Mouse (Mus musculus) kidney, postnatal 0 days (tissue): ENCODE results near the gene Slc35a1. TPM values are rescaled to one million over a fixed set of nuclear protein-coding genes. Genes with fewer than 3 reads are reported as not detected.

Experiments
- ATAC-seq: fragments of 200-750 bp; cut with Nextera tagmentation; replicated peaks from 2 replicates; pipeline ENCODE4 v1.8.0; 2017; ENCODE audit warnings: low read depth, moderate number of reproducible peaks, moderate TSS enrichment, moderate library complexity; ENCODE audit not compliant: low FRiP score
- DNase-seq: peaks from one replicate; pipeline ENCODE4 v3.0.0-alpha.2; 2016; ENCODE audit warnings: low spot score
- H3K27ac ChIP-seq: fragments of 300-500 bp; sonication (generic); 2 replicates; pipeline ENCODE4 v1.5.1; 2014; ENCODE audit warnings: mild to moderate bottlenecking
- H3K27me3 ChIP-seq: fragments of 300-500 bp; sonication (generic); 2 replicates; pipeline ENCODE4 v1.6.1; 2014; ENCODE audit warnings: low read length, mixed read lengths; ENCODE audit not compliant: insufficient read depth
- H3K36me3 ChIP-seq: fragments of 300-500 bp; sonication (generic); 2 replicates; pipeline ENCODE4 v1.6.1; 2014; ENCODE audit warnings: low read length, mixed read lengths; ENCODE audit not compliant: insufficient read depth
- H3K4me1 ChIP-seq: fragments of 300-500 bp; sonication (generic); replicated peaks from 2 replicates; pipeline ENCODE4 v1.6.1; 2014; ENCODE audit warnings: antibody characterized with exemption, low read length, mixed read lengths; ENCODE audit not compliant: insufficient read depth
- H3K4me2 ChIP-seq: fragments of 300-500 bp; sonication (generic); 2 replicates; pipeline ENCODE4 v1.6.1; 2014; ENCODE audit warnings: mild to moderate bottlenecking, low read length, moderate library complexity, mixed read lengths
- H3K4me3 ChIP-seq: fragments of 300-500 bp; sonication (generic); replicated peaks from 2 replicates; pipeline ENCODE4 v1.5.1; 2014; ENCODE audit warnings: low read depth, low read length
- H3K9ac ChIP-seq: fragments of 300-500 bp; sonication (generic); 2 replicates; pipeline ENCODE4 v1.6.1; 2014; ENCODE audit warnings: low read depth, low read length
- H3K9me3 ChIP-seq: fragments of 300-500 bp; sonication (generic); replicated peaks from 2 replicates; pipeline ENCODE4 v1.6.1; 2016; ENCODE audit warnings: low read length, inconsistent platforms, mixed read lengths
- CTCF ChIP-seq: IDR thresholded peaks from 2 replicates; pipeline ENCODE4 v1.5.1; 2016; ENCODE audit warnings: antibody characterized with exemption, low read depth, mild to moderate bottlenecking, moderate library complexity
- WGBS: fragments of 180-500 bp; shearing (Covaris S2); extraction: QIAGEN DNeasy Blood & Tissue Kit; methylation state at CpG from one replicate; pipeline ENCODE4 v1.1.7; 2014; 5-methylcytosine and 5-hydroxymethylcytosine counted together
- polyA plus RNA-seq: library from polyadenylated mRNA; unstranded; fragments of >200 nt; fragmentation: Nextera tagmentation; extraction: Ambion mirVana; gene quantifications from 2 replicates; pipeline ENCODE4 v1.2.1, GENCODE M21; 2015

Gene Slc35a1
- polyA plus RNA-seq, 1 experiment from 2014 or later: 34.7 TPM

DNA sequence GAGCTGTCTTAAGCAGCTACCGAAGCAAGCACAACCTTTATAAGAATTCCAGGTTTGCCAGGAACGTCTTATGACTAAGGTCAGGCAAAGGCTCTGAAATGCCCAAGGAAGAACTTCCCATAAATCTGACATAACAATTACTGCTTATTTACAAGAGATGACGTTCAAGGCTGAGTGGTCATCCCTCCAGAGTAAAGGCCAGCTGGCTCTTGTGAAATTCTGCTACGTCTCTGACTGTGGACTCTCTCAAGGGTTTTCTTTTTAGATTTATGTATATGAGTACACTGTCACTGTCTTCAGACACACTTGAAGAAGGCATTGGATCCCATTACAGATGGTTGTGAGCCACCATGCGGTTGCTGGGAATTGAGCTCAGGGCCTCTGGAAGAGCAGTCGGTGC is 60.8 kb downstream of the Slc35a1 start:
- H3K27me3 ChIP-seq: no peaks in the 10 kb centered on the region
- ATAC-seq (no peak), DNase-seq (no peak)
- no peak for TF ChIP-seq CTCF
- no peak overlapping the region for H3K27ac ChIP-seq
- H3K4me1 ChIP-seq: no peaks in the 10 kb centered on the region
- no peak overlapping the region for H3K9ac ChIP-seq
- 78% methylated on average over 6 of the region's 6 CpGs for WGBS
- H3K4me3 ChIP-seq: no peak overlapping the region
- no peaks in the 10 kb centered on the region for H3K9me3 ChIP-seq
- H3K36me3 ChIP-seq: peaks cover 25% of the 10 kb centered on the region
- H3K4me2 ChIP-seq: no peak overlapping the region

DNA sequence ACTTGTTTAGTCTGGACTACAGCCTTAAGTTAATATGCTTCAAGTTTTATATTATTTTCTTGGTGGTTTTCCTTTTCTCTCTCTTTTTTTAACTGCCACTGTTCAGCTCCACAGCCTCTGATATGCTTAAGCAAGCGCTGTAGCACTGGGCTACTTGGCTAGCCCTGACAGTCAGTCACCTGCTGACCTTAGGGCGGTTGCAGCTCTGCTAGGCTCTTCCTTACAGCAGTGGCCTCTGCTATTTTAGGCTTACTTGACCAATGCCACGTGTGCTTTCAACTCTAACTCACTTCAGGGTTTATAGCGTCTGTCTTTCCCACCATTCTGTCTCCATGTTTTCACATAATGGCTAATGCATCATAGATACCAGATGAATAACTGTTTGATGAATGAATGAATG is 61.7 kb downstream of the Slc35a1 start:
- no peak for TF ChIP-seq CTCF
- ATAC-seq (no peak), DNase-seq (no peak)
- no peak overlapping the region for H3K27ac ChIP-seq
- no peak overlapping the region for H3K4me2 ChIP-seq
- H3K4me1 ChIP-seq: no peaks in the 10 kb centered on the region
- WGBS: 84% methylated on average over 4 of the region's 4 CpGs
- H3K36me3 ChIP-seq: peaks cover 25% of the 10 kb centered on the region
- H3K27me3 ChIP-seq: no peaks in the 10 kb centered on the region
- H3K4me3 ChIP-seq: no peak overlapping the region
- no peaks in the 10 kb centered on the region for H3K9me3 ChIP-seq
- H3K9ac ChIP-seq: no peak overlapping the region

- DNase-seq: peak; percentile 7
- H3K36me3 ChIP-seq: no peaks in the 10 kb centered on the region
- H3K9me3 ChIP-seq: no peaks in the 10 kb centered on the region
- peak overlapping the region; percentile 89; the same call in 1 of the 2 replicates for H3K27ac ChIP-seq
- TF ChIP-seq CTCF: no peak
- peak overlapping the region; percentile 83 for H3K4me3 ChIP-seq
- WGBS: 41% methylated on average over 8 of the region's 8 CpGs
- H3K9ac ChIP-seq: peak overlapping the region; percentile 77
- no peak for ATAC-seq
- peaks cover 13% of the 10 kb centered on the region for H3K4me1 ChIP-seq
- H3K27me3 ChIP-seq: no peaks in the 10 kb centered on the region
- peak overlapping the region; percentile 90 for H3K4me2 ChIP-seq
Observed at GRCm38 (mm10) chr4:34616146-34616545, 71.1 kb downstream of the Slc35a1 start.

GRCm38 (mm10) chr4:34615303-34615702 is 71.9 kb downstream of the Slc35a1 start:
- peaks cover 13% of the 10 kb centered on the region for H3K4me1 ChIP-seq
- H3K27ac ChIP-seq: peak overlapping the region; percentile 89
- H3K27me3 ChIP-seq: no peaks in the 10 kb centered on the region
- TF ChIP-seq CTCF: no peak
- DNase-seq: peak; percentile 19
- H3K9me3 ChIP-seq: no peaks in the 10 kb centered on the region
- peak overlapping the region; percentile 77 for H3K9ac ChIP-seq
- under 1% methylated on average over 13 of the region's 13 CpGs for WGBS
- peak overlapping the region; percentile 83 for H3K4me3 ChIP-seq
- H3K4me2 ChIP-seq: peak overlapping the region; percentile 90
- ATAC-seq: no peak
- H3K36me3 ChIP-seq: no peaks in the 10 kb centered on the region

DNA sequence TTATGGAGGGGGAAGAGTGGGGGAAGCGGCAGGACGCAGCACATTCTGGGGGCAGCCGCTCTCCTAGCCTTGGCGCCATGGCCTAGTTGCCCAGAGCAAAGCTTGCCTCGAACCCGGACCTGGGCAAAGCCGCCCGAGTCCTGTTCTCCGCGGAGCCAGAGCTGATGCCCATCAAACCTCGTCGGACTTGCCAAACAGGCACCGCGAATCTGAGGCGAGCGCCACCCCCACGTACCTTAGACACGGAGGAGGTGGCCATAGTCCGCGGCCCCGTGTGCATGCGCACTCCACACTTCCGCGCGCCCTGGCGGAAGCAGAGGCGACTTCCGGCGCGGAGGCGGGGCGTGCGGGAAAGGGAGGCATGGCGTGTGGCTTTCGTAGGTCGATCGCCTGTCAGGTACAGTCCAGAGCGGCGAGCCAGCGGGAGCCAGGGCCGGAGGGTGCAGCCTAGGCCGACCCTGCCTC is 72.6 kb downstream of the Slc35a1 start, which contains the start of the genes Orc3 and Rars2:
Gene Orc3 (minus strand): TSS at position 315 of the 465 bp plus-strand sequence.
Gene Rars2 (plus strand): TSS at position 328 of the 465 bp plus-strand sequence.
- peak within 1 kb of the TSS; percentile 89 for H3K27ac ChIP-seq
- peak within 1 kb of the TSS; percentile 90 for H3K4me2 ChIP-seq
- no peaks in the 10 kb centered on the region for H3K36me3 ChIP-seq
- H3K4me1 ChIP-seq: peaks cover 13% of the 10 kb centered on the region
- H3K9ac ChIP-seq: peak within 1 kb of the TSS; percentile 77
- DNase-seq: peak; percentile 95
- TF ChIP-seq CTCF: peak; percentile 35; the same call in 1 of the 2 replicates
- peak within 1 kb of the TSS; percentile 83 for H3K4me3 ChIP-seq
- peak; percentile 98 for ATAC-seq
- H3K27me3 ChIP-seq: no peaks in the 10 kb centered on the region
- under 1% methylated on average over 42 of the region's 42 CpGs for WGBS
- no peaks in the 10 kb centered on the region for H3K9me3 ChIP-seq

GRCm38 (mm10) chr4:34613571-34614145 is 73.6 kb downstream of the Slc35a1 start:
- Histone ChIP-seq H3K36me3 (no peaks in the 10 kb centered on the region), H3K4me3 (peak overlapping the region; percentile 83), H3K27ac (peak overlapping the region; percentile 89), H3K4me1 (peaks cover 13% of the 10 kb centered on the region), H3K4me2 (peak overlapping the region; percentile 90), H3K9me3 (no peaks in the 10 kb centered on the region), H3K27me3 (no peaks in the 10 kb centered on the region), H3K9ac (peak overlapping the region; percentile 77)
- ATAC-seq (no peak), DNase-seq (peak; percentile 8)
- no peak; the same call in 1 of the 2 replicates for TF ChIP-seq CTCF
- WGBS: 37% methylated on average over 6 of the region's 6 CpGs

Other genes starting within 250 kb of the Slc35a1 start
- gene Akirin2, start 136.5 kb downstream of the Slc35a1 start, polyA plus RNA-seq: 67.9 and 81.0 TPM in 2 replicates
- gene Orc3, start 72.5 kb downstream of the Slc35a1 start, polyA plus RNA-seq: 64.1 and 67.0 TPM in 2 replicates
- gene Rars2, start 72.5 kb downstream of the Slc35a1 start, polyA plus RNA-seq: 59.6 and 67.4 TPM in 2 replicates
- gene Cfap206, start 42.8 kb upstream of the Slc35a1 start, polyA plus RNA-seq: 1.1 and 1.3 TPM in 2 replicates
- gene Gm136, start 68.8 kb upstream of the Slc35a1 start, polyA plus RNA-seq: not detected in 2 replicates
- 73.0 and 80.3 TPM in 2 replicates for gene Smim8, start 91.0 kb upstream of the Slc35a1 start, polyA plus RNA-seq
- 12.4 and 13.2 TPM in 2 replicates for gene Zfp292, start 195.5 kb upstream of the Slc35a1 start, polyA plus RNA-seq
- not detected in 2 replicates for gene Cga, start 206.3 kb upstream of the Slc35a1 start, polyA plus RNA-seq